Mouse (Mus musculus) megakaryocyte, embryonic 14.5 days (primary cell): ENCODE measurements around the gene Nkx2-2. TPM values are rescaled to one million over a fixed set of nuclear protein-coding genes. Genes with fewer than 3 reads are reported as not detected.
A peak's percentile ranks its signal among the peaks of the same experiment; 100 is the strongest.

ENCODE experiments used
- H3K27me3 ChIP-seq: replicated peaks from 2 replicates; pipeline ENCODE3; 2012; ENCODE audit warnings: inconsistent platforms
- H3K36me3 ChIP-seq: replicated peaks from 2 replicates; pipeline ENCODE3; 2012; ENCODE audit warnings: low read length, inconsistent platforms, mixed read lengths
- H3K4me1 ChIP-seq: 2 replicates; pipeline ENCODE4 v1.6.1; 2012; ENCODE audit warnings: inconsistent platforms
- H3K4me3 ChIP-seq: replicated peaks from 2 replicates; pipeline ENCODE3; 2012; ENCODE audit warnings: moderate library complexity, mild to moderate bottlenecking, inconsistent platforms
- H3K9me3 ChIP-seq: 2 replicates; pipeline ENCODE4 v1.6.1; 2012; ENCODE audit warnings: inconsistent platforms
- FLI1 ChIP-seq: IDR thresholded peaks from 2 replicates; pipeline ENCODE4 v1.6.1; 2012; ENCODE audit warnings: low read length, inconsistent platforms, mixed read lengths
- GATA1 ChIP-seq: IDR thresholded peaks from 3 replicates; pipeline ENCODE4 v1.6.1; 2012; ENCODE audit warnings: mixed read lengths, low read length, inconsistent platforms, borderline replicate concordance
- polyA plus RNA-seq: library from polyadenylated mRNA; stranded (reverse); fragments of >175 nt; gene quantifications from 2 replicates; pipeline ENCODE4 v1.2.3, GENCODE M21; 2012; ENCODE audit warnings: low replicate concordance; ENCODE audit not compliant: insufficient read depth

The Nkx2-2 gene
- polyA plus RNA-seq, result not detected in 2 replicates

DNA sequence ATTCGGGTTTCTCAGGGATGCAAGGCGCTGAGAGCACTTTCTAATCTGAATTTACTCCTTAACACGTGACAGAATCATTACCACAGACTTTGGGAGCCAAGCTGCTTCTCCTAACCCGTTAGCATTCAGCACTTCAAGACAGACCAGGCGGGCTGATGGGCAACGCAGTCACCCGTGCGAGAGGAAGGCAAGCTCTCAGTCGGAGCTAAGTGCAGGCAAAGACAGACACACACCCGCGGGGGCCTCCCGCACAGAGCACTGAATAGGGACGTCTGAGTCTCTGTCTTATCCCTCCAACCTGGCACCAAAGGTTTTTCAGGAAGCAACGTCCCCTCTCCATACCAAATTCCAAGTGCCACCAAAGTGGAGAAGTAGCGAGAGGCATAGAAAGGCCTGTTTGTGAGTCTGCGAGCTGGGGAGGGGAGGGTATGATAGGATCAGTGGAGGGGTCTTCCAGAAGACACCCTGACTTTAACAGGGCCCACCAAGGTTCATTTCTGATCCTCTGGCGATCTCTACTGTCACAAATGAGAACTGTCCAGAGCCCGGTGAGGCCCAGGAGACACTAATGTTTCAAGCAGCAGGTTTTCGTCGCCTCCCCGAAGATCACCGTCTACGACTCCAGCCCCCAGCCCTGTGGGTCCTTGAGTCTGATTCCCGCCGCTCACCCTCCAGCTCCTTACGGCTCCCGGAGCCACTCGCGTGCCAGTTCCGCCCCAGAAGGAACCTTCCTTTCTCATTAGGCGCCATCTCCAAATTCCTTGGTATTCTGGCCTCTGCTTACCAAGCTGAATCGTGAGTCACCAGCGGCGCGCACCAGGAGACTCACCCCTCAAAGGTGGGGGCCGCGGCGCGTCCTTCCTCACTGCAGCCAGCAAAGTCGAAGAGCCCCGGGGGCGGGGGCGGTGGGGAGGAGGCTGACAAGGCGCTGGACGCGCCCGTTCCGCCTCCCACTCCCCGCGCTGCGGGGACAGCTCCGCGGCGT, at the start of gene Nkx2-2:
Nkx2-2 (minus strand) TSS at position 973 of the 985 bp plus-strand sequence.
- TF ChIP-seq FLI1 (no peak), GATA1 (no peak)
- H3K4me1 ChIP-seq, result peaks cover 21% of the 10 kb centered on the region
- peak within 1 kb of the TSS; percentile 38 for H3K4me3 ChIP-seq
- peaks cover 90% of the 10 kb centered on the region for H3K27me3 ChIP-seq
- no peaks in the 10 kb centered on the region for H3K9me3 ChIP-seq
- no peaks in the 10 kb centered on the region for H3K36me3 ChIP-seq

DNA sequence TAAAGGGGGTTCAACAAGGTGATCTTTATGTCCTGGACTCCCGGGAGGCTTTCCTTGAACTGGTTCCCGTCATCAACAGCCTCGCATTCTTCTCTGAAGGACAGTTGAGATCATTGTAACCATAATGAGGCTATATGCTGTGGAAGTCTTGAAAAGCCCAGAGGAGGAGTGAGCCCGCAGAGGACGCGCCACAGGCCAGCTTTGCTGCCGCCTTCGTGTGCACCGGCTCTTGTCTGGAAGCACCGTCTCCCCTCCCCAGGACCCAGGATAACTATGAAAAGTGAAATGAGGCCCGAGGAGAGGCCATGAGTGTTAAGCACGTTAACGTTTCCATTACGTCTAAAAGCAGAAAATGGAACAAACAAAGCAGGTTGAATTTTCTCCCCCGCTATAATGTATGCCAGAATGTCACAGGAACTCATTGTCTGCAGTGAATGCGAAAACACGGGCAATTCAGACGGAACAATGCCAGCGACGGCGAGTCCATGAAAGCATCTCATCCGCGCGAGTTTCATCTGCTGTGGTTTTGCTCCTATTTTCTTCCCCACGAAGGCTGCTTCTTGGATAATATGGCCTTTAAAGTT, 41.8 kb upstream of the Nkx2-2 start:
- no peaks in the 10 kb centered on the region for H3K4me1 ChIP-seq
- 0 out of 2 replicates have a peak, but pooled peaks cover 3% of the 10 kb centered on the region for H3K9me3 ChIP-seq
- H3K27me3 ChIP-seq, result no peaks in the 10 kb centered on the region
- H3K36me3 ChIP-seq, result no peaks in the 10 kb centered on the region
- TF ChIP-seq FLI1 (no peak), GATA1 (no peak)
- H3K4me3 ChIP-seq, result no peak overlapping the region

DNA sequence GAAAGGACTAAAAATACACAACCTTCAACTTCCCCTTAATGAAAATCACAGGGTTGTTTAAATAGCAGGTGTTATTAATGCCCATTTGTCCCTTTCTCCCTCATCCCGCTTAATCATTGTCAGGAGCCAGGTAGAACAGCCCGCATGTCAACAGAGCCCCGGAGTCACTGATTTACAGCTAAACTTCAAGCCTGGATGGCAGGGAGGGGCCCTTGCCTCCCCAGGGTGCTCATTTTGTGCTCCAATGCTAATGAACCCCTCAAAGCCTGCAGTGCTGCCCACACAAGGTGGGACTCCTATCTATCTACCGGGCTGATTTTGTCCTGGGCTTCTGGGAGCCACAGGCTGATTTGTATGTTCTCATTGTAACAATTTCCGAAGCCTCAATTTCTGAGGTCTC, 37.1 kb upstream of the Nkx2-2 start:
- H3K36me3 ChIP-seq, result no peaks in the 10 kb centered on the region
- no peaks in the 10 kb centered on the region for H3K4me1 ChIP-seq
- no peak for TF ChIP-seq GATA1
- no peak for TF ChIP-seq FLI1
- H3K4me3 ChIP-seq, result no peak overlapping the region
- H3K9me3 ChIP-seq, result 0 out of 2 replicates have a peak, but pooled peaks cover 3% of the 10 kb centered on the region
- no peaks in the 10 kb centered on the region for H3K27me3 ChIP-seq

DNA sequence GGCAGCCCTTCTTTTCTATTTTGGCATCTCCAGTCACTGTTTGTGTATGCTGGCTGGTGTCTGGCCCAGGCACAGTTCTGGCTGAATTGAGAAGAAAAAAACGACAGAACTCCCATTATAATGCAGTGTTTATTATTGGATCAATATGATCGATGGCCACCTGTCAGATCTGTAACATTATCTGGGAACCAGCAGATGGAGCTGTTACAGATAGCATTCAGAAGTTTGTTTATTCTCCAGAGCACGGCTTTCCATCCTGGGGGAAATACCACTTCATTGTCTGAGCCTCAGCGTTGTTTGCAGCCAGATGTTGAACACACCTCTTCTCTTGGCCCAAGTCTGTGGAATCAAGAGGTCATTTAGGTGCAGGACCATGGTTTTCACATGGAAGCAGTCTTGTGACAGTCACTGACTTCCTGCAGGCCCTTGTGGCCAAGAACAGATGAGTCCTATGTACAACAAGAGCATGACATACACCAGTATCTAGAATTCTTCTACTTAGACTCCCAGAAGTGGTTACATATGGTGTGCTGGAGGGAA, 11.1 kb upstream of the Nkx2-2 start:
- no peaks in the 10 kb centered on the region for H3K4me1 ChIP-seq
- H3K27me3 ChIP-seq, result peaks cover 16% of the 10 kb centered on the region
- no peaks in the 10 kb centered on the region for H3K36me3 ChIP-seq
- no peak overlapping the region for H3K4me3 ChIP-seq
- TF ChIP-seq GATA1, result no peak
- no peak for TF ChIP-seq FLI1
- peaks cover 8% of the 10 kb centered on the region for H3K9me3 ChIP-seq

DNA sequence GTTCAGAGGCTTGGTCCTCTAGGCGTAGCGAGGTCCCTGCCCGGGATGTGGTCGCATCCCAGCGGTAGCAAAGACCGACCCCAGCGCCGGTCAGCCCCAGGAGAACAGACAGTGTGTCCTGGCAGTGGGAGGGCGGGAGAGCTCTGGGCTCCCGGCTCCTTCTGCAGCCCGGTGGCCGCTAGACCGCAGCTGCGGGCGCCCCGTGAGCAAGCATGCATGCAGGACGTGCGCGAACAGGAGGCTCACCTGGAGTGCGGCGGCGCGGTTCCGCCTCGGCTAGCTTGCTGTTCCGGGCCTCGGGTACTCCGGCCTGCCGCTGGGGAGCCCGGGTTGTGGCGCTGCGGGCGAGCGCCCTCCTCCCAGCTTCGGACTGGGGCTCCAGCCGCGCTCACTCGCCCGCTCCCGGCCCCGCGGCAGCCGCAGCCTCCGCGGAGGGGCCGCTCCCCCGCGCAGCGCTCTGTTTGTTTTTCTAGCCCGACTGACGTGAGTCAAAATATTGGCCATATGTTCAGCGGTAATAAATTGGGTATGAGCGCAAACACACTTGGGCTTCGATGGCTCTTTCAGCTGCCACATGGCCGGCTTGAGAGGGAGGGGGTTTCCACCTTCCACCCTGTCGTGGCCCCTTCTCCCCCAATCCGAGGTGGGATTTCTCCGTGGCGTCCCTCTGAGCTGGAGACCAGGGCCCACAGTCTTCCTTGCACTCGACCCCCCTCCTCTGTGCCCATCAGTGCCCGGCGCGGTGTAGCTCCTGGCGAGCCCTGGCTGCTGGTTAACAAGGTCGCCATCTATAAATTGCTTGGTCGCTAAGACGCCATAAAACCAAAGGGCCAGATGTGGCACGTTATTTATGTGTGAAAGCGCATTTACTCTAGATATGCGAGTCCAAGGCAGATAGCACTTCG, 920 bp upstream of the Nkx2-2 start:
- peak overlapping the region; percentile 38 for H3K4me3 ChIP-seq
- H3K36me3 ChIP-seq, result no peaks in the 10 kb centered on the region
- TF ChIP-seq GATA1 (no peak), FLI1 (no peak)
- H3K4me1 ChIP-seq, result peaks cover 21% of the 10 kb centered on the region
- no peaks in the 10 kb centered on the region for H3K9me3 ChIP-seq
- peaks cover 81% of the 10 kb centered on the region for H3K27me3 ChIP-seq

DNA sequence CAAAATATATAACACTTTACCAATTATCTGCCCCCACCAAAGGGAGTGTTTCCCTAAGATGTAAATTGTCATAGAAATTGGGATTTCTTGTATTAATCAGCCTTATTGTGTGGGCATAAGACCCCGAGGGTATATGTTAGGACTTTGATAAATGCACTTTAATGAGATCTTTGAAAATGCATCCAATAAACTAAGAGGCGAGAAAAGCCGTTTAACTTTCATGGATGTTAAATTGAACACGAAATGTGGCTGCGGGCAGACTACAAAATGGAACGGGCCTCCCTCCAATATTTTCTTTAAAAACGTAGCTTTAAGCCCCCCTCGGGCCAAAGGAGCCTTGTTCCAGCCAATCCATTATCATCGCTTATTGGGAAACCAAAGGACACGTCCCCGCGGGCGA, 1.3 kb downstream of the Nkx2-2 start:
- no peaks in the 10 kb centered on the region for H3K36me3 ChIP-seq
- H3K27me3 ChIP-seq, result peaks cover 92% of the 10 kb centered on the region
- no peak overlapping the region for H3K4me3 ChIP-seq
- peaks cover 25% of the 10 kb centered on the region for H3K4me1 ChIP-seq
- H3K9me3 ChIP-seq, result no peaks in the 10 kb centered on the region
- TF ChIP-seq FLI1 (no peak), GATA1 (no peak)

DNA sequence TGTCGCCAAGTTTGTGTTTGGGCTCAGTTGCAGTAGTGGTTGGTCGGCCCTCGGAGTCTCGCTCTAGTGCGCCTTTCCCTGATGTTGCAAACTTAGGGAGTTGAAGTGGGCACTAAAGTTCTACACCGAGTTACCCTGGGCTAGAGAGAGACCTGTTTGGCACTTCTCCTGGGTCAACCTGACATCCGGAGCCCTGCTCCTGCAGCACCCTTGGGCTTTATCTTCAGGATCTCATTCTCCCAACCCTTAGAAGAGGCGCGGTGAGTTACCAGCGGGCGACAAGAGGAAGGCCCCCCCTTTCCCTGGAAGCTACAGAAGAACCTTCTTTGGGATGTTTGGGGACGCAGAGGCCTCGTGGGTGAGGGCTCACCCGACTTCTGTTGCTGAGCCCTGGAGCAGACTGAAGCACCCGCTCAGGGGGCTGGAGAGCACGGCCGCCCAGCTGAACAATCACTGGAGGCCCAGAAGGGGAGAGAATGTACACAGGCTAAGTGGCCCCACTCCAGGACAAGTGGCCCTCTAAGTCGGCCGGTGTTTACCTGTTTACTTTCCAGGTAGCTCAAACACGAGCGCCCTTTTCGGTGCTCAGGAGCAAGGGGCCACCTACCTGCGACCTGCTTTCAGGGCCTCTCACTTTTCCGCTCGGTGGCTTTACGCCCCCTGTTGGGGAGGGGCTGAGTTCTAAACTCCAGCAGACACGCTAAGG, 3.6 kb downstream of the Nkx2-2 start:
- H3K27me3 ChIP-seq, result peaks cover 98% of the 10 kb centered on the region
- H3K9me3 ChIP-seq, result no peaks in the 10 kb centered on the region
- TF ChIP-seq GATA1, result no peak
- TF ChIP-seq FLI1, result no peak
- no peak overlapping the region for H3K4me3 ChIP-seq
- peaks cover 44% of the 10 kb centered on the region for H3K4me1 ChIP-seq
- no peaks in the 10 kb centered on the region for H3K36me3 ChIP-seq

DNA sequence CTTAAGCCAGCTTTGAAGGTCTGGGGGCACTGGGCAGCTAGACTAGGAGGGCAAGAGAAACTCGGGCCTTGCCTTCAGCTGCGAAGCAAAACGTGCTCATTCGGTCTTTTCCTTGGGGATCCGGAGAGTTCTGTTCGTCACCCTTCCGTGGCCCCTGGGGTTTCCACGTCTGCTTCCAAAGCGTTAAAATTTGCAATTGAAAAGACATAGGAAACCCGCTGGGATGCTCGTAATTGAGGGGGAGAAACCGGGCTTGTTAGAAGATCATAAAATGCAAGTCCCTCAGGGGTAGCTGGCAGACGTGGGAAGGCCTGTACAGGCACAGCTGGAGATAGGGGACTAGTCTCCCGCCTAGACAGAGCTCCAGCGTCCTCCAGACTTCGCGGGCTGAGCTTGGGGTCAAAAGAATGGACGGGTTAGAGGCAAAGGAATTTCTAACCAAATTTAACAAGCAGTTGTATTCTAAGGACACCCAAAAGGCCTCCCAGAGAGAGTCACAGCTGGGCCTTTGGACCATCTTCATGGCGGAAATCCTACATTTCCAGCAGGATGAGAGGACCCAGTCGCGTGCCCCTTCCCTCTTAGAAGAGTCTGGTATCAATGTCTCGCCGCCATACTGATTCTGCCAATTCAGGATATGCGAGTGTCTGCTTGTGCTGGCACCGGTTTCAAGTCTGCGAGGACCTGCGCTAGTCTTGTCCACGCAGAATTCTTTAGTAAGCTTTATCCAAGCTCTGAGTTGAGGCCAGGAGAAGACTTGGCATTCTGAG, 4.3 kb downstream of the Nkx2-2 start:
- H3K4me3 ChIP-seq, result no peak overlapping the region
- H3K4me1 ChIP-seq, result peaks cover 41% of the 10 kb centered on the region
- no peaks in the 10 kb centered on the region for H3K36me3 ChIP-seq
- TF ChIP-seq GATA1 (no peak), FLI1 (no peak)
- H3K9me3 ChIP-seq, result no peaks in the 10 kb centered on the region
- peaks cover 95% of the 10 kb centered on the region for H3K27me3 ChIP-seq
